22 mouse cellular contexts compared by ENCODE assay signal in genomic region chr15:62970566-62970965, GRCm38 (mm10).
A peak's percentile ranks its signal among the peaks of the same experiment; 100 is the strongest.
DNase-seq lines count a peak whose midpoint lies in the region; ATAC-seq and TF ChIP-seq lines count a peak whose summit lies in the region.
"Had no signal": no experiment of that assay in that cellular context is flagged by ENCODE, and none has a peak within 500 bp of the region (broad histone marks: within the 10 kb centered on the region; RNA-seq: fewer than 3 reads in every experiment).

No protein-coding gene starts in this region.

- TF ChIP-seq CTCF in CH12.LX (conservative IDR thresholded peaks at IDR 0.05 in 1 of 2, IDR thresholded peaks at IDR 0.05 in 1 of 2; ENCODE audit: low read depth in 2 of 2, low read length in 2 of 2), result no peak

- peak; percentile 35; the same call in 1 of the 2 replicates for ATAC-seq in granulocyte monocyte progenitor cell, adult 5-6 weeks (replicated peaks; ENCODE audit: poor library complexity, severe bottlenecking)
- ATAC-seq in megakaryocyte-erythroid progenitor cell, adult 5-6 weeks (replicated peaks; ENCODE audit: low FRiP score, low TSS enrichment, poor library complexity, severe bottlenecking), result no peak
- ATAC-seq: activated CD4-positive, CD25-positive, alpha-beta regulatory T cell, adult 4 months; CD4-positive, CD25-positive, alpha-beta regulatory T cell, adult 4 months; Patski had no signal

- dilution Hi-C loops in CH12.LX (cut with MboI; ENCODE audit: extremely low pct_ligation_motif_present, extremely low pct_unique_long_range_greater_than_20kb, low sequenced_read_pairs), result no loop called here

- no peak for TF ChIP-seq POLR2A in CH12.LX (IDR thresholded peaks at IDR 0.05; ENCODE audit: low read depth, low read length)

- in situ Hi-C loops in CH12.LX (cut with MboI; ENCODE audit: low pct_ligation_motif_present, low pct_unique_long_range_greater_than_20kb, low sequenced_read_pairs), result no loop called here

- no peak overlapping the region for H3K4me2 ChIP-seq in CH12.LX (ENCODE audit: insufficient read depth, low read depth, poor library complexity, severe bottlenecking)

- H3K4me1 ChIP-seq in CH12.LX (ENCODE audit: control insufficient read depth in 1 of 2, insufficient read depth in 2 of 2), result peaks cover 0 to 13% of the 10 kb centered on the region in 2 experiments; a peak in 1 of 4 replicates

- H3K9me3 ChIP-seq in CH12.LX (replicated peaks; ENCODE audit: low read length), result no peaks in the 10 kb centered on the region
- H3K9me3 ChIP-seq: G1E had no signal

- DNase-seq in 416B (ENCODE audit: low read depth) (peak; percentile 59), CH12.LX (ENCODE audit: extremely low read depth) (peak; percentile 45)
- DNase-seq in right cerebral cortex, postnatal 4 days, result no peak
- no peak for DNase-seq in adrenal gland, adult 8-10 months
- DNase-seq: adrenal gland, adult 2 months; adrenal gland, postnatal 10 days; adrenal gland, postnatal 14 days; adrenal gland, postnatal 25 days; adrenal gland, postnatal 36 days; B cell, adult 2 months; cerebellum, adult 11 months; cerebellum, adult 11-12 months; cerebellum, adult 18-20 months; cerebellum, adult 2 months; cerebellum, adult 8-10 months; cerebellum, adult 9-10 months had no signal

- H3K27ac ChIP-seq in CH12.LX (ENCODE audit: insufficient read depth, low read depth), result no peak overlapping the region

- no peak for TF ChIP-seq RAD21 in CH12.LX (IDR thresholded peaks at IDR 0.05; ENCODE audit: low read depth, low read length)

- 0 out of 2 replicates have a peak, but pooled peaks have one; percentile 47 for TF ChIP-seq EP300 in CH12.LX (IDR thresholded peaks at IDR 0.05; ENCODE audit: low read length)

- no peak overlapping the region for H3K4me3 ChIP-seq in CH12.LX (replicated peaks in 1 of 3; ENCODE audit: low read depth in 2 of 3, low read length in 2 of 3, poor library complexity in 1 of 3)

- H3K9ac ChIP-seq in CH12.LX (ENCODE audit: insufficient read depth, low read depth), result no peak overlapping the region

- no peaks in the 10 kb centered on the region for H3K79me2 ChIP-seq in CH12.LX (replicated peaks; ENCODE audit: control insufficient read depth, extremely low read depth, insufficient read depth, poor library complexity, severe bottlenecking)

- H3K36me3 ChIP-seq in CH12.LX (replicated peaks in 1 of 2; ENCODE audit: control insufficient read depth in 1 of 2, insufficient read depth in 1 of 2, low read length in 1 of 2), result no peaks in the 10 kb centered on the region
- H3K36me3 ChIP-seq: G1E had no signal

- H3K27me3 ChIP-seq in CH12.LX (replicated peaks), result peaks cover 2% of the 10 kb centered on the region
- H3K27me3 ChIP-seq: Patski had no signal

TF ChIP-seq in CH12.LX, 34 proteins besides CTCF, POLR2A, EP300 and RAD21:
- no peak for TF ChIP-seq CHD2 (IDR thresholded peaks at IDR 0.05; ENCODE audit: low read length)
- TF ChIP-seq MAFK (IDR thresholded peaks at IDR 0.05; ENCODE audit: insufficient replicate concordance, low read length), result peak; percentile 60; the same call in 1 of the 2 replicates
- no peak for TF ChIP-seq PAX5 (IDR thresholded peaks at IDR 0.05; ENCODE audit: low read length)
- no peak for TF ChIP-seq GABPA (IDR thresholded peaks at IDR 0.05; ENCODE audit: insufficient replicate concordance, low read depth, low read length)
- peak; percentile 81 for TF ChIP-seq ZNF384 (IDR thresholded peaks at IDR 0.05; ENCODE audit: low read depth, low read length)
- TF ChIP-seq SIN3A (IDR thresholded peaks at IDR 0.05; ENCODE audit: low read length), result no peak
- TF ChIP-seq TBP (conservative IDR thresholded peaks at IDR 0.05; ENCODE audit: low read depth, low read length), result no peak
- TF ChIP-seq MEF2A (IDR thresholded peaks at IDR 0.05; ENCODE audit: borderline replicate concordance, low read depth, low read length), result peak; percentile 89
- no peak for TF ChIP-seq ELF1 (IDR thresholded peaks at IDR 0.05; ENCODE audit: low read depth, low read length)
- no peak for TF ChIP-seq MAX (IDR thresholded peaks at IDR 0.05; ENCODE audit: low read length)
- peak; percentile 52 for TF ChIP-seq ETS1 (conservative IDR thresholded peaks at IDR 0.05; ENCODE audit: low read depth, low read length)
- TF ChIP-seq MAZ (IDR thresholded peaks at IDR 0.05; ENCODE audit: low read depth, low read length), result no peak
- 0 out of 2 replicates have a peak, but pooled peaks have one; percentile 27 for TF ChIP-seq MYC (IDR thresholded peaks at IDR 0.05; ENCODE audit: low read depth, low read length)
- TF ChIP-seq UBTF (IDR thresholded peaks at IDR 0.05; ENCODE audit: low read depth, low read length), result no peak

Comparison
In these comparisons a context has a peak if more than half of its experiments do, and no peak if none do; other contexts are left out.
1. DNase-seq: peak in 416B (single experiment) and CH12.LX (single experiment); none in right cerebral cortex, postnatal 4 days (single experiment) and adrenal gland, adult 8-10 months (single experiment).